Mouse (Mus musculus) liver, embryonic 14.5 days (tissue): ENCODE measurements at regions not wholly inside any gene's neighbourhood (a gene's known extent, or its start where the extent isn't known, plus 50 kb on each side); places are given as distances from the start of the nearest gene placed in this dataset.

ENCODE experiments used
- CTCF ChIP-seq: IDR thresholded peaks from 2 replicates; pipeline ENCODE4 v1.5.1; 2016; ENCODE audit warnings: antibody characterized with exemption, low read depth, control low read depth
- EP300 ChIP-seq: IDR thresholded peaks from 2 replicates; pipeline ENCODE4 v1.6.1; 2016; ENCODE audit warnings: antibody characterized with exemption, low read depth

DNA sequence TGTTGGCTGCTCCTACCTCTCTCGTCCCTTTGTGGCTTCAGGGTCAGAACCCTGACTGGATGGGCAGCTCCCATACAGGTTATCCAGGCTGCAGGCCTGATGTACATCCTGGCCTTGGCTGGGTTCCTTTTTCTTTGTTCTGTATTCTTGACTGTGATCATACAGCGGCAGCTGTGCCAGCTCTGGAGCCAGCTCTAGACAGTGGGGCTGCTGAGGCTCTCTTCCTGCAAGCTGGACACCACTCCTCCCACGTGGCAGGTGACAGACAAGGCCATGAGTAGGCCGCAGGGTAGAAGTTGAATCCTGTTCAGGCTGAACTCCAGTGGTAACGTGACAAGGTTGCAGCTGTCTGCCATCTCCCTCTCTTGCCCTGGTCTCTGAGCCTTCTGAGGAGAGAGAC lies 71.6 kb upstream of the Nkd1 start:
- TF ChIP-seq CTCF = no peak
- no peak for TF ChIP-seq EP300
